Mouse (Mus musculus) ES-Bruce4 (cell line): ENCODE measurements around the gene Pkm. TPM values are rescaled to one million over a fixed set of nuclear protein-coding genes. Genes with fewer than 3 reads are reported as not detected.

ENCODE experiments used
- H3K27ac ChIP-seq: 2 replicates; pipeline ENCODE4 v1.5.1; 2012; ENCODE audit warnings: low read length, inconsistent platforms; ENCODE audit not compliant: insufficient read depth
- H3K27me3 ChIP-seq: 2 replicates; pipeline ENCODE4 v1.6.1; 2012; ENCODE audit warnings: mild to moderate bottlenecking, low read length, inconsistent platforms; ENCODE audit not compliant: control insufficient read depth, poor library complexity, insufficient read depth, severe bottlenecking
- H3K36me3 ChIP-seq: 2 replicates; pipeline ENCODE4 v1.6.1; 2012; ENCODE audit warnings: inconsistent platforms, mild to moderate bottlenecking, low read length, moderate library complexity; ENCODE audit not compliant: control insufficient read depth, poor library complexity, insufficient read depth, severe bottlenecking
- H3K4me1 ChIP-seq: one replicate; pipeline ENCODE4 v1.8.1; 2011; ENCODE audit warnings: low read length; ENCODE audit not compliant: control insufficient read depth, insufficient read depth
- H3K4me3 ChIP-seq: 2 replicates; pipeline ENCODE4 v1.5.1; 2011; ENCODE audit warnings: low read depth, mild to moderate bottlenecking, low read length
- H3K9ac ChIP-seq: 2 replicates; pipeline ENCODE4 v1.6.1; 2012; ENCODE audit warnings: low read depth, mild to moderate bottlenecking, inconsistent platforms; ENCODE audit not compliant: poor library complexity, severe bottlenecking
- H3K9me3 ChIP-seq: replicated peaks from 2 replicates; pipeline ENCODE4 v1.6.1; 2012; ENCODE audit warnings: mild to moderate bottlenecking, low read length, inconsistent platforms; ENCODE audit not compliant: control insufficient read depth, poor library complexity, insufficient read depth, severe bottlenecking
- CTCF ChIP-seq: IDR thresholded peaks from one replicate; pipeline ENCODE4 v1.8.1; 2011; ENCODE audit warnings: low read depth, low read length
- EP300 ChIP-seq: IDR thresholded peaks from 2 replicates; pipeline ENCODE4 v1.6.1; 2011; ENCODE audit warnings: low read depth, low read length; ENCODE audit not compliant: insufficient read depth
- POLR2A ChIP-seq: IDR thresholded peaks from one replicate; pipeline ENCODE4 v1.8.1; 2011; ENCODE audit warnings: low read length; ENCODE audit not compliant: insufficient read depth
- polyA plus RNA-seq: library from polyadenylated mRNA; stranded (reverse); fragments of >200 nt; gene quantifications from 2 replicates; pipeline ENCODE4 v1.2.4, GENCODE M21; 2011; ENCODE audit warnings: low read depth; ENCODE audit not compliant: missing spikeins, insufficient read depth, insufficient read length

Gene Pkm
- polyA plus RNA-seq, 1 experiment = 2,433 TPM

- Histone ChIP-seq H3K36me3 (peaks cover 48% of the 10 kb centered on the region), H3K4me3 (no peak overlapping the region), H3K27me3 (no peaks in the 10 kb centered on the region), H3K27ac (no peak overlapping the region), H3K4me1 (peaks cover 2% of the 10 kb centered on the region), H3K9ac (no peak overlapping the region), H3K9me3 (no peaks in the 10 kb centered on the region)
- TF ChIP-seq EP300 (no peak), POLR2A (no peak), CTCF (no peak)
These were observed 22.1 kb downstream of the Pkm start for GRCm38 (mm10) chr9:59678313-59678712.

DNA sequence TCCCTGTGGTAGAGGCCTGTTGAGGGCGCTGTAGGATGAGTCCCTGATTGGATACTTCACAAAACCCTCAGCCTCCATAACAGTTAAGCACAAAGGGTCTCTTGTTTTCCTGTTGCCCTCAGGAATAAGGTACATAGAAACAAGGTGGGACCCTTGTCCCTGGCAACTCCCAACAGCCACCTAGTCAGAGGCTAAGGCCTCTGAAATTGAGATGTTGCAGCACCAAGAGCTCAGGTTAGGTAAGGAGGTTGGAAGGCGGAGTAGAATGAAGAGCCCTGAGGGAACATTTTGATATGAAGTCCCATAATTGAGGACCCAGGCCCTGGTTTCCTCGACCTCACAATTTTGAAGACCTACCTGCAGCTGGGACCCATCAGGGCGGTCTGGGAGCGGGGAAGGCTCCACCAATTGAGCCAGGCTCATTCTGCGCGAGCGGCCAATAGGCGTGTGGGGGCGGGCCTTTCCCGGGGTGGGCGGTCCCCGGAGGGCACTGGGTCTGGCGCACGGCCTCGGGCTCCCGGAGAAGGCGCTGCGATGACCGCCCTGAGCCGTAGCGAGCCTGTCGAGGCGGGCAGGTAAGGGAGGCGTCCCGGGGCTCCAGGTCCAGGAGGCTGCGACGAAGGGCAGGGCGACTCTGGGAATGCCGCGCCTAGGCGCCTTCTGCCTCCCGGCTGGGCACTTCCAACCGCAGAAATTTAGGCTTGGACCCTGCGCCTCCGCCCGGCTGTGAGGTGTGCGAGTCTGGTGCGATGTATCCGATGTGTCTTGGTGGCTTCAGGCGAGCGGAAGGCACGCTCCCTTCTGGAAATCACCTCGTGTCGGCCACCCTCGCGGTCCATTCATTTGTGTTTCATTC, 23.7 kb downstream of the Pkm start, which contains the start of gene Gramd2:
Gene Gramd2 (plus strand): TSS at position 467 of the 856 bp plus-strand sequence.
- H3K4me1 ChIP-seq = no peaks in the 10 kb centered on the region
- TF ChIP-seq CTCF = peak; percentile 18
- TF ChIP-seq EP300 = no peak
- peak; percentile 56 for TF ChIP-seq POLR2A
- no peaks in the 10 kb centered on the region for H3K27me3 ChIP-seq
- no peaks in the 10 kb centered on the region for H3K9me3 ChIP-seq
- peaks cover 33% of the 10 kb centered on the region for H3K36me3 ChIP-seq
- peak within 1 kb of the TSS; percentile 6; the same call in 1 of the 2 replicates for H3K27ac ChIP-seq
- peak within 1 kb of the TSS; percentile 70 for H3K4me3 ChIP-seq
- H3K9ac ChIP-seq = peak within 1 kb of the TSS; percentile 57

GRCm38 (mm10) chr9:59680534-59680875, 24.3 kb downstream of the Pkm start:
- Histone ChIP-seq H3K4me3 (peak overlapping the region; percentile 70), H3K9me3 (no peaks in the 10 kb centered on the region), H3K36me3 (peaks cover 27% of the 10 kb centered on the region), H3K27ac (no peak overlapping the region), H3K4me1 (no peaks in the 10 kb centered on the region), H3K27me3 (no peaks in the 10 kb centered on the region), H3K9ac (peak overlapping the region; percentile 57)
- no peak for TF ChIP-seq EP300
- no peak for TF ChIP-seq POLR2A

- Histone ChIP-seq H3K4me1 (peaks cover 2% of the 10 kb centered on the region), H3K27me3 (no peaks in the 10 kb centered on the region), H3K9me3 (no peaks in the 10 kb centered on the region), H3K4me3 (no peak overlapping the region), H3K36me3 (no peaks in the 10 kb centered on the region), H3K9ac (no peak overlapping the region), H3K27ac (no peak overlapping the region)
- TF ChIP-seq CTCF (no peak), EP300 (no peak), POLR2A (no peak)
These were observed 27.9 kb downstream of the Pkm start for GRCm38 (mm10) chr9:59684020-59684419.

- peaks cover 8% of the 10 kb centered on the region for H3K4me1 ChIP-seq
- H3K27ac ChIP-seq = peak overlapping the region; percentile 64
- H3K4me3 ChIP-seq = no peak overlapping the region
- TF ChIP-seq EP300 (0 out of 2 replicates have a peak, but pooled peaks have one; percentile 22), CTCF (no peak)
- H3K27me3 ChIP-seq = no peaks in the 10 kb centered on the region
- no peaks in the 10 kb centered on the region for H3K36me3 ChIP-seq
- no peak overlapping the region for H3K9ac ChIP-seq
- H3K9me3 ChIP-seq = no peaks in the 10 kb centered on the region
These were observed 31.4 kb downstream of the Pkm start for GRCm38 (mm10) chr9:59687416-59688046.

- no peak overlapping the region for H3K27ac ChIP-seq
These were observed 35.5 kb downstream of the Pkm start for GRCm38 (mm10) chr9:59691635-59692094.

More at GRCm38 (mm10) chr9:59691635-59692094, 35.5 kb downstream of the Pkm start:
- Histone ChIP-seq H3K9me3 (no peaks in the 10 kb centered on the region), H3K4me1 (peaks cover 11% of the 10 kb centered on the region), H3K9ac (peak overlapping the region; percentile 57; the same call in 1 of the 2 replicates), H3K4me3 (peak overlapping the region; percentile 38), H3K27me3 (no peaks in the 10 kb centered on the region), H3K36me3 (no peaks in the 10 kb centered on the region)
- no peak for TF ChIP-seq POLR2A
- TF ChIP-seq EP300 = no peak
- no peak for TF ChIP-seq CTCF
